Mouse (Mus musculus) liver, embryonic 14.5 days (tissue): ENCODE results near the gene Dennd2a. TPM values are rescaled to one million over a fixed set of nuclear protein-coding genes. Genes with fewer than 3 reads are reported as not detected.

Source experiments
- ATAC-seq: fragments of 200-750 bp; cut with Nextera tagmentation; 2 replicates; pipeline ENCODE4 v1.8.0; 2017; ENCODE audit warnings: moderate number of reproducible peaks, mild to moderate bottlenecking, moderate library complexity; ENCODE audit not compliant: insufficient read depth
- DNase-seq, 3 experiments: peaks; one replicate each; pipeline ENCODE4 v3.0.0-alpha.2; 2012 to 2013; ENCODE audit warnings: low read depth in 3 of 3, low spot score in 3 of 3
- H3K27ac ChIP-seq: fragments of 300-500 bp; sonication (generic); 2 replicates; pipeline ENCODE4 v1.5.1; 2014; ENCODE audit warnings: moderate library complexity, mild to moderate bottlenecking, control low read depth, inconsistent platforms
- H3K27me3 ChIP-seq: fragments of 300-500 bp; sonication (generic); 2 replicates; pipeline ENCODE4 v1.6.1; 2014; ENCODE audit warnings: mild to moderate bottlenecking, low read length, moderate library complexity; ENCODE audit not compliant: control insufficient read depth, insufficient read depth
- H3K36me3 ChIP-seq: fragments of 300-500 bp; sonication (generic); replicated peaks from 2 replicates; pipeline ENCODE4 v1.6.1; 2014; ENCODE audit warnings: low read depth; ENCODE audit not compliant: control insufficient read depth, insufficient read depth
- H3K4me1 ChIP-seq, 2 experiments: fragments of 200-500 bp in 1 of 2; fragments of 300-500 bp in 1 of 2; sonication (generic) in 1 of 2; replicated peaks; 2 replicates each; pipeline ENCODE4 v1.6.1; 2012 to 2014; ENCODE audit warnings: antibody characterized with exemption in 1 of 2, inconsistent platforms in 1 of 2, low read length in 1 of 2; ENCODE audit not compliant: control insufficient read depth in 2 of 2, insufficient read depth in 2 of 2
- H3K4me2 ChIP-seq: fragments of 300-500 bp; sonication (generic); 2 replicates; pipeline ENCODE4 v1.6.1; 2014; ENCODE audit warnings: low read depth, mild to moderate bottlenecking, control low read depth, moderate library complexity
- H3K4me3 ChIP-seq, 2 experiments: fragments of 200-500 bp in 1 of 2; fragments of 300-500 bp in 1 of 2; sonication (generic) in 1 of 2; 2 replicates each; pipeline ENCODE4 v1.5.1; 2012 to 2014; ENCODE audit warnings: low read depth in 2 of 2, low read length in 2 of 2, mild to moderate bottlenecking in 2 of 2, control low read depth in 1 of 2, inconsistent platforms in 1 of 2, moderate library complexity in 1 of 2; ENCODE audit not compliant: insufficient read depth in 1 of 2
- H3K9ac ChIP-seq: fragments of 300-500 bp; sonication (generic); replicated peaks from 2 replicates; pipeline ENCODE4 v1.6.1; 2014; ENCODE audit warnings: mild to moderate bottlenecking, control low read depth, moderate library complexity
- H3K9me3 ChIP-seq: fragments of 300-500 bp; sonication (generic); 2 replicates; pipeline ENCODE4 v1.6.1; 2016; ENCODE audit warnings: low read length, mixed read lengths; ENCODE audit not compliant: control insufficient read depth
- CTCF ChIP-seq: IDR thresholded peaks from 2 replicates; pipeline ENCODE4 v1.5.1; 2016; ENCODE audit warnings: antibody characterized with exemption, low read depth, control low read depth
- EP300 ChIP-seq: IDR thresholded peaks from 2 replicates; pipeline ENCODE4 v1.6.1; 2016; ENCODE audit warnings: antibody characterized with exemption, low read depth
- WGBS: fragments of 180-500 bp; shearing (Covaris S2); extraction: QIAGEN DNeasy Blood & Tissue Kit; methylation state at CpG from one replicate; pipeline ENCODE4 v1.1.7; 2014; ENCODE audit not compliant: insufficient replicate concordance; 5-methylcytosine and 5-hydroxymethylcytosine counted together
- polyA plus RNA-seq, 2 experiments: library from polyadenylated mRNA; depleted of rRNA in 1 of 2; stranded (reverse) in 1 of 2; unstranded in 1 of 2; fragments of >200 nt; fragmentation: Nextera tagmentation in 1 of 2; extraction: Ambion mirVana in 1 of 2; gene quantifications; 2 replicates each; pipeline versions ENCODE4 v1.2.1 to v1.2.3; 2012 to 2014

Dennd2a gene
- polyA plus RNA-seq (2012; rRNA removed) (1.3 and 1.4 TPM in 2 replicates), polyA plus RNA-seq (2014; fragmentation: Nextera tagmentation; extraction: Ambion mirVana) (1.0 and 1.7 TPM in 2 replicates)

- peaks cover 42% of the 10 kb centered on the region for H3K27me3 ChIP-seq
- H3K9ac ChIP-seq, result no peak within 1 kb of the TSS
- WGBS, result 2% methylated on average over 43 of the region's 50 CpGs
- DNase-seq (no peak), ATAC-seq (peak; percentile 52; the same call in 1 of the 2 replicates)
- peak within 1 kb of the TSS; percentile 60 for H3K4me2 ChIP-seq
- H3K4me3 ChIP-seq, result peak within 1 kb of the TSS; percentile 51 to 57
- no peak for TF ChIP-seq EP300
- TF ChIP-seq CTCF, result no peak
- H3K36me3 ChIP-seq, result no peaks in the 10 kb centered on the region
- peaks cover 4% of the 10 kb centered on the region in 2 experiments; a peak in 3 of 4 replicates for H3K4me1 ChIP-seq
- H3K27ac ChIP-seq, result no peak within 1 kb of the TSS
- no peaks in the 10 kb centered on the region for H3K9me3 ChIP-seq
These were observed at the start of gene Dennd2a for GRCm38 (mm10) chr6:39557723-39558261. TSS of gene Dennd2a (minus strand) at chr6:39557867.

GRCm38 (mm10) chr6:39607365-39607764 is 49.7 kb upstream of the Dennd2a start:
- Histone ChIP-seq H3K4me2 (no peak overlapping the region), H3K36me3 (no peaks in the 10 kb centered on the region; the same call in 1 of the 2 replicates), H3K4me3 (no peak overlapping the region), H3K9me3 (no peaks in the 10 kb centered on the region), H3K27me3 (no peaks in the 10 kb centered on the region), H3K27ac (no peak overlapping the region), H3K4me1 (no peaks in the 10 kb centered on the region), H3K9ac (no peak overlapping the region)
- no peak for DNase-seq
- ATAC-seq, result no peak
- 68% methylated on average over 5 of the region's 5 CpGs for WGBS
- TF ChIP-seq CTCF, result no peak
- no peak for TF ChIP-seq EP300

- WGBS, result 35% methylated on average over 3 of the region's 3 CpGs
These were observed 49.2 kb upstream of the Dennd2a start for GRCm38 (mm10) chr6:39606862-39607261.

GRCm38 (mm10) chr6:39606056-39606455 is 48.4 kb upstream of the Dennd2a start:
- Histone ChIP-seq H3K36me3 (peaks cover 4% of the 10 kb centered on the region), H3K4me3 (no peak overlapping the region), H3K9me3 (no peaks in the 10 kb centered on the region), H3K4me1 (no peaks in the 10 kb centered on the region), H3K4me2 (no peak overlapping the region), H3K9ac (no peak overlapping the region), H3K27ac (no peak overlapping the region), H3K27me3 (no peaks in the 10 kb centered on the region)
- no peak for TF ChIP-seq CTCF
- TF ChIP-seq EP300, result no peak
- no peak for DNase-seq
- ATAC-seq, result no peak
- WGBS, result 71% methylated on average over 6 of the region's 6 CpGs

More at GRCm38 (mm10) chr6:39606862-39607261, 49.2 kb upstream of the Dennd2a start:
- no peak overlapping the region for H3K27ac ChIP-seq
- no peaks in the 10 kb centered on the region for H3K27me3 ChIP-seq
- no peaks in the 10 kb centered on the region for H3K9me3 ChIP-seq
- H3K4me1 ChIP-seq, result no peaks in the 10 kb centered on the region
- no peak overlapping the region for H3K9ac ChIP-seq
- no peak for TF ChIP-seq CTCF
- no peak for TF ChIP-seq EP300
- peaks cover 3% of the 10 kb centered on the region; the same call in 1 of the 2 replicates for H3K36me3 ChIP-seq
- no peak overlapping the region for H3K4me3 ChIP-seq
- no peak for DNase-seq
- no peak for ATAC-seq
- no peak overlapping the region for H3K4me2 ChIP-seq

- Histone ChIP-seq H3K9ac (no peak overlapping the region), H3K4me3 (no peak overlapping the region)
These were observed 46.9 kb upstream of the Dennd2a start for GRCm38 (mm10) chr6:39604565-39604964.

More at GRCm38 (mm10) chr6:39604565-39604964, 46.9 kb upstream of the Dennd2a start:
- no peak for DNase-seq
- peaks cover 13% of the 10 kb centered on the region for H3K36me3 ChIP-seq
- WGBS, result 73% methylated on average over 5 of the region's 5 CpGs
- TF ChIP-seq CTCF (no peak), EP300 (no peak)
- ATAC-seq, result no peak
- H3K4me2 ChIP-seq, result no peak overlapping the region
- no peak overlapping the region for H3K27ac ChIP-seq
- H3K27me3 ChIP-seq, result no peaks in the 10 kb centered on the region
- no peaks in the 10 kb centered on the region for H3K4me1 ChIP-seq
- H3K9me3 ChIP-seq, result no peaks in the 10 kb centered on the region
